Mouse (Mus musculus) macrophage (primary cell): Measurements from ENCODE around the gene Abr. TPM values are rescaled to one million over a fixed set of nuclear protein-coding genes. Genes with fewer than 3 reads are reported as not detected.

ENCODE experiments used
- H3K27ac ChIP-seq: fragments of 350-480 bp; formaldehyde crosslinking; 2 replicates; pipeline ENCODE4 v1.9.0; 2021
- H3K36me3 ChIP-seq: fragments of 350-480 bp; formaldehyde crosslinking; 2 replicates; pipeline ENCODE4 v1.9.0; 2021; ENCODE audit errors: inconsistent target
- H3K4me3 ChIP-seq: fragments of 350-480 bp; formaldehyde crosslinking; 2 replicates; pipeline ENCODE4 v1.9.0; 2021; ENCODE audit errors: inconsistent target
- H3K79me2 ChIP-seq: fragments of 350-480 bp; formaldehyde crosslinking; 2 replicates; pipeline ENCODE4 v1.9.0; 2021; ENCODE audit errors: inconsistent target
- WGBS: methylation state at CpG from one replicate; pipeline ENCODE4 v1.1.7; 2026; ENCODE audit warnings: inconsistent platforms; ENCODE audit not compliant: missing documents; 5-methylcytosine and 5-hydroxymethylcytosine counted together
- polyA plus RNA-seq: library from polyadenylated mRNA; stranded (reverse); fragments of 250-400 nt; gene quantifications from 3 replicates; pipeline ENCODE4 v1.2.4, GENCODE M21; 2018; ENCODE audit warnings: inconsistent platforms

Gene Abr
- polyA plus RNA-seq, 1 experiment from 2014 or later: 100 TPM

- 91% methylated on average over 11 of the region's 11 CpGs for whole genome bisulfite sequencing
- H3K4me3 ChIP-seq: no peak overlapping the region
- H3K36me3 ChIP-seq: peaks cover 43% of the 10 kb centered on the region
- no peak overlapping the region for H3K27ac ChIP-seq
- H3K79me2 ChIP-seq: peaks cover 99% of the 10 kb centered on the region
These were observed 152.7 kb downstream of the Abr start for GRCm38 (mm10) chr11:76469311-76469998.

GRCm38 (mm10) chr11:76468347-76468746 lies 153.8 kb downstream of the Abr start:
- H3K4me3 ChIP-seq: no peak overlapping the region
- WGBS: 77% methylated on average over 4 of the region's 6 CpGs
- H3K36me3 ChIP-seq: peaks cover 54% of the 10 kb centered on the region
- H3K27ac ChIP-seq: no peak overlapping the region
- peaks cover 99% of the 10 kb centered on the region for H3K79me2 ChIP-seq

- WGBS: 90% methylated on average over 8 of the region's 8 CpGs
- no peak overlapping the region for H3K27ac ChIP-seq
- no peak overlapping the region for H3K4me3 ChIP-seq
- H3K36me3 ChIP-seq: peaks cover 62% of the 10 kb centered on the region
- peaks cover 93% of the 10 kb centered on the region for H3K79me2 ChIP-seq
These were observed 154.6 kb downstream of the Abr start for GRCm38 (mm10) chr11:76467487-76468005.

GRCm38 (mm10) chr11:76467073-76467472 lies 155.0 kb downstream of the Abr start:
- H3K79me2 ChIP-seq: peaks cover 88% of the 10 kb centered on the region; the same call in 1 of the 2 replicates
- H3K36me3 ChIP-seq: peaks cover 67% of the 10 kb centered on the region
- no peak overlapping the region for H3K27ac ChIP-seq
- no peak overlapping the region for H3K4me3 ChIP-seq
- WGBS: 92% methylated on average over 10 of the region's 10 CpGs

- peaks cover 78% of the 10 kb centered on the region for H3K36me3 ChIP-seq
- no peak overlapping the region for H3K4me3 ChIP-seq
- 98% methylated on average over 4 of the region's 4 CpGs for WGBS
- no peak overlapping the region for H3K27ac ChIP-seq
- H3K79me2 ChIP-seq: peaks cover 76% of the 10 kb centered on the region; the same call in 1 of the 2 replicates
These were observed 156.2 kb downstream of the Abr start for GRCm38 (mm10) chr11:76465879-76466278.

- H3K79me2 ChIP-seq: peaks cover 34% of the 10 kb centered on the region; the same call in 1 of the 2 replicates
- WGBS: 93% methylated on average over 5 of the region's 5 CpGs
- no peak overlapping the region for H3K4me3 ChIP-seq
- H3K36me3 ChIP-seq: peaks cover 49% of the 10 kb centered on the region
- H3K27ac ChIP-seq: no peak overlapping the region
These were observed 160.4 kb downstream of the Abr start for GRCm38 (mm10) chr11:76461696-76462095.

- Histone ChIP-seq H3K36me3 (peaks cover 48% of the 10 kb centered on the region), H3K4me3 (no peak overlapping the region), H3K27ac (no peak overlapping the region), H3K79me2 (peaks cover 29% of the 10 kb centered on the region; the same call in 1 of the 2 replicates)
- 91% methylated on average over 6 of the region's 6 CpGs for WGBS
These were observed 160.9 kb downstream of the Abr start for GRCm38 (mm10) chr11:76461201-76461600.

GRCm38 (mm10) chr11:76459489-76459888 lies 162.6 kb downstream of the Abr start:
- H3K36me3 ChIP-seq: peaks cover 55% of the 10 kb centered on the region
- 79% methylated on average over 3 of the region's 3 CpGs for WGBS
- peaks cover 13% of the 10 kb centered on the region; the same call in 1 of the 2 replicates for H3K79me2 ChIP-seq
- H3K27ac ChIP-seq: peak overlapping the region; percentile 32
- no peak overlapping the region for H3K4me3 ChIP-seq

GRCm38 (mm10) chr11:76458730-76459129 lies 163.4 kb downstream of the Abr start:
- WGBS: 3% methylated on average over 8 of the region's 9 CpGs
- H3K27ac ChIP-seq: peak overlapping the region; percentile 32

GRCm38 (mm10) chr11:76456897-76457296 lies 165.2 kb downstream of the Abr start:
- WGBS: 24% methylated on average over 10 of the region's 10 CpGs
- peaks cover 54% of the 10 kb centered on the region for H3K36me3 ChIP-seq
- H3K27ac ChIP-seq: no peak overlapping the region
- H3K4me3 ChIP-seq: no peak overlapping the region
- peaks cover 8% of the 10 kb centered on the region; the same call in 1 of the 2 replicates for H3K79me2 ChIP-seq

More at GRCm38 (mm10) chr11:76458730-76459129, 163.4 kb downstream of the Abr start:
- Histone ChIP-seq H3K4me3 (no peak overlapping the region), H3K79me2 (peaks cover 5% of the 10 kb centered on the region; the same call in 1 of the 2 replicates), H3K36me3 (peaks cover 55% of the 10 kb centered on the region)

GRCm38 (mm10) chr11:76456233-76456632 lies 165.9 kb downstream of the Abr start:
- Histone ChIP-seq H3K4me3 (no peak overlapping the region), H3K79me2 (peaks cover 14% of the 10 kb centered on the region; the same call in 1 of the 2 replicates), H3K36me3 (peaks cover 54% of the 10 kb centered on the region), H3K27ac (no peak overlapping the region)
- WGBS: 37% methylated on average over 6 of the region's 6 CpGs

GRCm38 (mm10) chr11:76454492-76454891 lies 167.6 kb downstream of the Abr start:
- Histone ChIP-seq H3K27ac (no peak overlapping the region), H3K36me3 (peaks cover 66% of the 10 kb centered on the region), H3K4me3 (no peak overlapping the region), H3K79me2 (peaks cover 28% of the 10 kb centered on the region; the same call in 1 of the 2 replicates)
- WGBS: 87% methylated on average over 5 of the region's 5 CpGs

GRCm38 (mm10) chr11:76450202-76450561 lies 171.9 kb downstream of the Abr start:
- Histone ChIP-seq H3K79me2 (peaks cover 71% of the 10 kb centered on the region; the same call in 1 of the 2 replicates), H3K27ac (no peak overlapping the region), H3K4me3 (no peak overlapping the region), H3K36me3 (peaks cover 85% of the 10 kb centered on the region)
- WGBS: 95% methylated on average over 3 of the region's 3 CpGs

- 90% methylated on average over 15 of the region's 15 CpGs for WGBS
- H3K4me3 ChIP-seq: no peak overlapping the region
- peaks cover 85% of the 10 kb centered on the region for H3K36me3 ChIP-seq
- H3K79me2 ChIP-seq: peaks cover 77% of the 10 kb centered on the region; the same call in 1 of the 2 replicates
- H3K27ac ChIP-seq: no peak overlapping the region
These were observed 172.5 kb downstream of the Abr start for GRCm38 (mm10) chr11:76449520-76450201.

- Histone ChIP-seq H3K79me2 (peaks cover 74% of the 10 kb centered on the region; the same call in 1 of the 2 replicates), H3K27ac (no peak overlapping the region), H3K4me3 (no peak overlapping the region), H3K36me3 (peaks cover 66% of the 10 kb centered on the region)
- WGBS: 56% methylated on average over 10 of the region's 10 CpGs
These were observed 175.9 kb downstream of the Abr start for GRCm38 (mm10) chr11:76446251-76446650.
